Mouse (Mus musculus) neural tube, embryonic 11.5 days (tissue): ENCODE measurements at regions not wholly inside any gene's neighbourhood (a gene's known extent, or its start where the extent isn't known, plus 50 kb on each side); places are given as distances from the start of the nearest gene placed in this dataset.

Experiments
- ATAC-seq: fragments of 200-750 bp; cut with Nextera tagmentation; 2 replicates; pipeline ENCODE4 v1.8.0; 2017; ENCODE audit warnings: moderate number of reproducible peaks, mild to moderate bottlenecking, moderate TSS enrichment, moderate library complexity; ENCODE audit not compliant: insufficient read depth, low FRiP score, low TSS enrichment
- DNase-seq: peaks from one replicate; pipeline ENCODE4 v3.0.0-alpha.2; 2015; ENCODE audit warnings: low spot score
- H3K27ac ChIP-seq: fragments of 300-500 bp; sonication (generic); 2 replicates; pipeline ENCODE4 v1.5.1; 2014; ENCODE audit warnings: low read depth, mild to moderate bottlenecking, low read length
- H3K27me3 ChIP-seq: fragments of 300-500 bp; sonication (generic); 2 replicates; pipeline ENCODE4 v1.6.1; 2014; ENCODE audit warnings: mild to moderate bottlenecking, low read length, mixed read lengths; ENCODE audit not compliant: control insufficient read depth, insufficient read depth
- H3K36me3 ChIP-seq: fragments of 300-500 bp; sonication (generic); 2 replicates; pipeline ENCODE4 v1.6.1; 2014; ENCODE audit warnings: mild to moderate bottlenecking, low read length, moderate library complexity, mixed read lengths; ENCODE audit not compliant: control insufficient read depth, insufficient read depth
- H3K4me1 ChIP-seq: fragments of 300-500 bp; sonication (generic); 2 replicates; pipeline ENCODE4 v1.6.1; 2014; ENCODE audit warnings: low read length, mixed read lengths; ENCODE audit not compliant: control insufficient read depth, insufficient read depth
- H3K4me2 ChIP-seq: fragments of 300-500 bp; sonication (generic); 2 replicates; pipeline ENCODE4 v1.6.1; 2014; ENCODE audit warnings: low read depth, mild to moderate bottlenecking, moderate library complexity
- H3K4me3 ChIP-seq: fragments of 300-500 bp; sonication (generic); 2 replicates; pipeline ENCODE4 v1.5.1; 2014; ENCODE audit warnings: low read depth, low read length
- H3K9ac ChIP-seq: fragments of 300-500 bp; sonication (generic); 2 replicates; pipeline ENCODE4 v1.6.1; 2014; ENCODE audit warnings: mild to moderate bottlenecking, low read length
- H3K9me3 ChIP-seq: fragments of 300-500 bp; sonication (generic); 2 replicates; pipeline ENCODE4 v1.6.1; 2016; ENCODE audit warnings: low read length; ENCODE audit not compliant: control insufficient read depth
- WGBS: fragments of 180-500 bp; shearing (Covaris S2); extraction: QIAGEN DNeasy Blood & Tissue Kit; methylation state at CpG from one replicate; pipeline ENCODE4 v1.1.7; 2014; 5-methylcytosine and 5-hydroxymethylcytosine counted together

GRCm38 (mm10) chr1:148852990-148853389 is 1108.1 kb downstream of the Pla2g4a start:
- no peak for DNase-seq
- no peaks in the 10 kb centered on the region for H3K36me3 ChIP-seq
- H3K4me3 ChIP-seq = no peak overlapping the region
- no peaks in the 10 kb centered on the region for H3K27me3 ChIP-seq
- no peak overlapping the region for H3K27ac ChIP-seq
- H3K4me1 ChIP-seq = no peaks in the 10 kb centered on the region
- WGBS = 87% methylated on average over 1 of the region's 1 CpGs
- ATAC-seq = no peak
- no peaks in the 10 kb centered on the region for H3K9me3 ChIP-seq
- no peak overlapping the region for H3K9ac ChIP-seq
- H3K4me2 ChIP-seq = no peak overlapping the region

GRCm38 (mm10) chr1:148846595-148846994 is 1114.5 kb downstream of the Pla2g4a start:
- H3K4me3 ChIP-seq = no peak overlapping the region
- ATAC-seq = no peak
- no peaks in the 10 kb centered on the region for H3K36me3 ChIP-seq
- 84% methylated on average over 2 of the region's 2 CpGs for WGBS
- no peak overlapping the region for H3K9ac ChIP-seq
- no peak for DNase-seq
- H3K9me3 ChIP-seq = no peaks in the 10 kb centered on the region
- H3K4me1 ChIP-seq = no peaks in the 10 kb centered on the region
- H3K4me2 ChIP-seq = no peak overlapping the region
- no peaks in the 10 kb centered on the region for H3K27me3 ChIP-seq
- no peak overlapping the region for H3K27ac ChIP-seq

GRCm38 (mm10) chr1:148823146-148823545 is 1137.9 kb downstream of the Pla2g4a start:
- WGBS = 50% methylated on average over 3 of the region's 3 CpGs
- no peak for DNase-seq

GRCm38 (mm10) chr1:148808707-148809106 is 1152.4 kb downstream of the Pla2g4a start:
- H3K36me3 ChIP-seq = no peaks in the 10 kb centered on the region
- ATAC-seq (no peak), DNase-seq (no peak)
- no peaks in the 10 kb centered on the region for H3K9me3 ChIP-seq
- no peaks in the 10 kb centered on the region for H3K4me1 ChIP-seq
- no peak overlapping the region for H3K27ac ChIP-seq
- H3K4me3 ChIP-seq = no peak overlapping the region
- no peak overlapping the region for H3K4me2 ChIP-seq
- H3K9ac ChIP-seq = no peak overlapping the region
- no peaks in the 10 kb centered on the region for H3K27me3 ChIP-seq

More at GRCm38 (mm10) chr1:148823146-148823545, 1137.9 kb downstream of the Pla2g4a start:
- Histone ChIP-seq H3K9me3 (no peaks in the 10 kb centered on the region), H3K4me1 (no peaks in the 10 kb centered on the region), H3K36me3 (no peaks in the 10 kb centered on the region), H3K4me2 (no peak overlapping the region), H3K4me3 (no peak overlapping the region), H3K27me3 (no peaks in the 10 kb centered on the region), H3K9ac (no peak overlapping the region), H3K27ac (no peak overlapping the region)
- ATAC-seq = no peak

- no peaks in the 10 kb centered on the region for H3K27me3 ChIP-seq
- no peak overlapping the region for H3K4me2 ChIP-seq
- no peaks in the 10 kb centered on the region for H3K9me3 ChIP-seq
- ATAC-seq (no peak), DNase-seq (no peak)
- no peak overlapping the region for H3K4me3 ChIP-seq
- H3K27ac ChIP-seq = no peak overlapping the region
- H3K9ac ChIP-seq = no peak overlapping the region
- no peaks in the 10 kb centered on the region for H3K36me3 ChIP-seq
- no peaks in the 10 kb centered on the region for H3K4me1 ChIP-seq
These were observed 1164.0 kb downstream of the Pla2g4a start for GRCm38 (mm10) chr1:148797110-148797509.

GRCm38 (mm10) chr1:148750806-148751205 is 1210.3 kb downstream of the Pla2g4a start:
- no peaks in the 10 kb centered on the region for H3K9me3 ChIP-seq

GRCm38 (mm10) chr1:148722106-148722505 is 1239.0 kb downstream of the Pla2g4a start:
- no peak for ATAC-seq
- H3K4me3 ChIP-seq = no peak overlapping the region
- no peaks in the 10 kb centered on the region for H3K36me3 ChIP-seq
- DNase-seq = no peak
- H3K27ac ChIP-seq = no peak overlapping the region
- H3K4me1 ChIP-seq = no peaks in the 10 kb centered on the region
- H3K9ac ChIP-seq = no peak overlapping the region
- no peaks in the 10 kb centered on the region for H3K27me3 ChIP-seq
- no peaks in the 10 kb centered on the region for H3K9me3 ChIP-seq
- H3K4me2 ChIP-seq = no peak overlapping the region
- 56% methylated on average over 1 of the region's 1 CpGs for WGBS

More at GRCm38 (mm10) chr1:148750806-148751205, 1210.3 kb downstream of the Pla2g4a start:
- H3K9ac ChIP-seq = no peak overlapping the region
- H3K4me3 ChIP-seq = no peak overlapping the region
- H3K4me2 ChIP-seq = no peak overlapping the region
- no peak for DNase-seq
- no peak for ATAC-seq
- H3K27me3 ChIP-seq = no peaks in the 10 kb centered on the region
- H3K27ac ChIP-seq = no peak overlapping the region
- H3K4me1 ChIP-seq = no peaks in the 10 kb centered on the region
- H3K36me3 ChIP-seq = no peaks in the 10 kb centered on the region

DNA sequence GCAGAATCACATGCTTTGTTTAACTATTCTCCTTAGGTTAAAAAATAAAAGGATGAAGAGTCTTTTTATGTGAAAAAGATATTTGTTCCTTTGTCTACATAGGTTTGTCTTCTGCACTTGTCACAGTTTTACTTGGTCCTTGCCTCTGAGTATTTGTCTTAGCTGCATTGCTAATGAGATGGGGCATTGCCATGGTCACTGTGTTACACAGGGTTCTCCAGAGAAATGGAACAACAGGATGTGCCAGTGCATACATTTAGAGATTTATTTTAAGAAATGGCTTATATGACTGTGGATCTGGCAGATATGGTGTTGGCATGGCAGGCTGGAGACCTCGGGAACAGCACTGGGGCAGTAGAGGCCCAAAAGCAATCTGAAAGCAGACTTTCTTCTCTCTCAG is 1239.7 kb downstream of the Pla2g4a start:
- no peak overlapping the region for H3K9ac ChIP-seq
- ATAC-seq (no peak), DNase-seq (no peak)
- H3K4me1 ChIP-seq = no peaks in the 10 kb centered on the region
- no peak overlapping the region for H3K27ac ChIP-seq
- no peak overlapping the region for H3K4me2 ChIP-seq
- H3K9me3 ChIP-seq = no peaks in the 10 kb centered on the region
- H3K36me3 ChIP-seq = no peaks in the 10 kb centered on the region
- no peak overlapping the region for H3K4me3 ChIP-seq
- 88% methylated on average over 1 of the region's 1 CpGs for WGBS
- no peaks in the 10 kb centered on the region for H3K27me3 ChIP-seq

DNA sequence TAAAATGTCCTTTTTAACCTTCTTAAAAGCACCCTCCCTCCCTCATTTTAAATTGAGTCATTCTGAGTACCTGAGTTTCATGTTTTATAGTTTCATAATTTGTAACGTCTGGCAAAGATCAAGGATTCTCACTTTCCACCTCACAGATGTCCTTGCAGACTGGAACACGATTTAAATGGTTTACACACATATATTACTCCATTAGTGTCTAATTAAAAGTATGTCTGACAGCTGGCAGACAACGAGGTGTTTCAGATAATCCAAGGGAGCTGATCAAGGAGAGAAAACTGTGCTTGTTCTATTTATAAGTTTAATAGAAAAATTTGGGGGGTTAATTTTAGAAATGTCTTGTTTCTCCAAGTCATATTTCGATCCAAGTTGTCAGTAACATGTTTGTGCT is 1240.1 kb downstream of the Pla2g4a start:
- H3K27ac ChIP-seq = no peak overlapping the region
- no peak for DNase-seq
- no peak overlapping the region for H3K4me2 ChIP-seq
- no peak for ATAC-seq
- no peaks in the 10 kb centered on the region for H3K27me3 ChIP-seq
- H3K9me3 ChIP-seq = no peaks in the 10 kb centered on the region
- 67% methylated on average over 4 of the region's 4 CpGs for WGBS
- H3K36me3 ChIP-seq = no peaks in the 10 kb centered on the region
- H3K4me1 ChIP-seq = no peaks in the 10 kb centered on the region
- H3K4me3 ChIP-seq = no peak overlapping the region
- no peak overlapping the region for H3K9ac ChIP-seq
